Mouse (Mus musculus) heart, postnatal 0 days (tissue): ENCODE measurements around the gene Tmem214. TPM values are rescaled to one million over a fixed set of nuclear protein-coding genes. Genes with fewer than 3 reads are reported as not detected.

ENCODE experiments used
- ATAC-seq: fragments of 200-750 bp; cut with Nextera tagmentation; 2 replicates; pipeline ENCODE4 v1.8.0; 2017; ENCODE audit warnings: low read depth, moderate number of reproducible peaks, moderate library complexity; ENCODE audit not compliant: insufficient read depth
- DNase-seq: peaks from one replicate; pipeline ENCODE4 v3.0.0-alpha.2; 2016; ENCODE audit warnings: low spot score
- H3K27ac ChIP-seq: fragments of 300-500 bp; sonication (generic); 2 replicates; pipeline ENCODE4 v1.5.1; 2014; ENCODE audit warnings: low read depth, mild to moderate bottlenecking
- H3K27me3 ChIP-seq: fragments of 300-500 bp; sonication (generic); 2 replicates; pipeline ENCODE4 v1.6.1; 2014; ENCODE audit warnings: low read length, mixed read lengths; ENCODE audit not compliant: control insufficient read depth, insufficient read depth
- H3K36me3 ChIP-seq: fragments of 300-500 bp; sonication (generic); replicated peaks from 2 replicates; pipeline ENCODE4 v1.6.1; 2014; ENCODE audit warnings: low read length, mixed read lengths; ENCODE audit not compliant: control insufficient read depth, insufficient read depth
- H3K4me1 ChIP-seq: fragments of 300-500 bp; sonication (generic); 2 replicates; pipeline ENCODE4 v1.6.1; 2014; ENCODE audit warnings: antibody characterized with exemption; ENCODE audit not compliant: control insufficient read depth, insufficient read depth
- H3K4me2 ChIP-seq: fragments of 300-500 bp; sonication (generic); 2 replicates; pipeline ENCODE4 v1.6.1; 2014; ENCODE audit warnings: low read depth, mild to moderate bottlenecking, low read length, moderate library complexity
- H3K4me3 ChIP-seq: fragments of 300-500 bp; sonication (generic); 2 replicates; pipeline ENCODE4 v1.5.1; 2014; ENCODE audit warnings: low read depth, low read length
- H3K9ac ChIP-seq: fragments of 300-500 bp; sonication (generic); replicated peaks from 2 replicates; pipeline ENCODE4 v1.6.1; 2014; ENCODE audit warnings: low read depth, low read length, mixed read lengths
- H3K9me3 ChIP-seq: fragments of 300-500 bp; sonication (generic); replicated peaks from 2 replicates; pipeline ENCODE4 v1.6.1; 2016; ENCODE audit warnings: low read length; ENCODE audit not compliant: control insufficient read depth
- CTCF ChIP-seq: IDR thresholded peaks from 2 replicates; pipeline ENCODE4 v1.5.1; 2016; ENCODE audit warnings: antibody characterized with exemption, control low read depth, low read depth
- EP300 ChIP-seq: IDR thresholded peaks from 2 replicates; pipeline ENCODE4 v1.6.1; 2016; ENCODE audit warnings: antibody characterized with exemption, low read depth
- WGBS: fragments of 180-500 bp; shearing (Covaris S2); extraction: QIAGEN DNeasy Blood & Tissue Kit; methylation state at CpG from one replicate; pipeline ENCODE4 v1.1.7; 2014; 5-methylcytosine and 5-hydroxymethylcytosine counted together
- polyA plus RNA-seq: library from polyadenylated mRNA; unstranded; fragments of >200 nt; fragmentation: Nextera tagmentation; extraction: Ambion mirVana; gene quantifications from 2 replicates; pipeline ENCODE4 v1.2.1, GENCODE M21; 2015
- total RNA-seq: library from RNA; depleted of rRNA; stranded (reverse); fragments of >200 nt; gene quantifications from 2 replicates; pipeline ENCODE4 v1.2.3, GENCODE M21; 2014; ENCODE audit warnings: low replicate concordance

Gene Tmem214
- total and polyA plus RNA-seq, 2 experiments from 2014 or later: 49.6 to 58.8 TPM

DNA sequence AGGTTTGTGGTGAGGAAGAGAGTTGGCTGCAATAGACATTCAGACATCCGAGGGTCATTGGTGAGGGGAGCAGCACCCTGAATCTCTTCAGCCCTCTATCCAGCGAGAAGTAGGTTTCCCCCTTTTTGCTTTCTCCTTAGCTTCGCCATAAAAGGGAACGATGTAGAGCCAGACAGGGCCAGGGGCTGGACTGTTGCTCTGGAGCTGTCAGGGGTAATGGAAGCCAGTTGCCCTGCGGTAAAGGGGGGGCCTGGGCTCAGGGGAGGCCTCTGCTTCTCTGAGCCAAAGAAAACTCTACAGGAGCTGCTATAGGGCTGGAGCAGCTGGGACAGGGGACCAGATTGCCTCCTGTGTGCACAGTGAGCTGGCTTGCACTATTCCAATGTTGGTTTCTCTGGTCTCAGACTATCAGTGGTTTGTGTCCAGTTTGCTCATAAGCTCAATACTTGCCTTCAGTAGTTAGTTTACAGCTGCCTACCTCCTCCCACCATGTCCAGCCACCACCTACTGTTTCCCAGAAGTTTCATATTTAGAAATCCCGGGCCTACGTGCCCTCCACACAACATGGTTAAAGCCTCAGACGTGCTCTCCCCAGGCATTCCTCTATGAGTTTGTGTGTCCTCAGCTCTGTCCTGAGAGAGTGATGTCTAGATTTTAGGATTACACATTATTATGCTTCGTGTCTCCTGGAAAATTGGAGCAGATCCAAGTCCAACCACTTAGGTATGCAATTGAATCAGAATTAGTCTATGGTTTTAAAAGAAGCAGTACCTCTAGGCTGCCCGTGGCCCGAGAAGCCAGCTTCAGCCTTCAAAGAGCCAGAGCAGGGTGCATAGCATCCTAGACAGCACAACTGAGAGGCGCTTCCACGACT lies 40.9 kb downstream of the Tmem214 start:
- TF ChIP-seq CTCF (no peak), EP300 (peak; percentile 22; the same call in 1 of the 2 replicates)
- Histone ChIP-seq H3K36me3 (peaks cover 16% of the 10 kb centered on the region), H3K9ac (peak overlapping the region; percentile 76), H3K27me3 (no peaks in the 10 kb centered on the region), H3K4me1 (peaks cover 36% of the 10 kb centered on the region), H3K4me3 (peak overlapping the region; percentile 88), H3K27ac (peak overlapping the region; percentile 92), H3K9me3 (no peaks in the 10 kb centered on the region), H3K4me2 (peak overlapping the region; percentile 95)
- WGBS: 24% methylated on average over 13 of the region's 13 CpGs
- ATAC-seq (peak; percentile 45), DNase-seq (peak; percentile 65)

DNA sequence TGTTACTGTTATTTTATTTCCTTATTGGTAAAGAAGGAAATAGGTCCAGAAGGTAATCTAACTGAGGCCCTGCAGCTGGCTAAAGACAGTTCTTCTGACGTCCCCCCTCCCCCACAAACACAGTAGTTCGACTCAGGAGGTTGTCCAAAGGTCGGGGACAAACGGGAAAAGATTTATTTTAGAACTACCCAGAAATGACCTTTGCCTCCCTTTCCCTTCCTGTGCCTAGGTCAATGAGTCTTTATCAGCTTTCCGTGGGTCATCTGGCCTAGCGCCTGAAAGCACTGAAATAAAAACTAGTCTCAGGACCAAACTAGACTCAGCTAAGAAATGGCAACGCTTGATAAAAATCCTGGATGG lies 41.5 kb downstream of the Tmem214 start:
- H3K4me2 ChIP-seq: no peak overlapping the region
- TF ChIP-seq CTCF (no peak), EP300 (no peak)
- 23% methylated on average over 7 of the region's 7 CpGs for WGBS
- H3K27me3 ChIP-seq: no peaks in the 10 kb centered on the region
- no peak overlapping the region for H3K9ac ChIP-seq
- no peaks in the 10 kb centered on the region for H3K9me3 ChIP-seq
- peaks cover 10% of the 10 kb centered on the region for H3K36me3 ChIP-seq
- peaks cover 36% of the 10 kb centered on the region for H3K4me1 ChIP-seq
- peak overlapping the region; percentile 92 for H3K27ac ChIP-seq
- DNase-seq (no peak), ATAC-seq (no peak)
- H3K4me3 ChIP-seq: no peak overlapping the region

DNA sequence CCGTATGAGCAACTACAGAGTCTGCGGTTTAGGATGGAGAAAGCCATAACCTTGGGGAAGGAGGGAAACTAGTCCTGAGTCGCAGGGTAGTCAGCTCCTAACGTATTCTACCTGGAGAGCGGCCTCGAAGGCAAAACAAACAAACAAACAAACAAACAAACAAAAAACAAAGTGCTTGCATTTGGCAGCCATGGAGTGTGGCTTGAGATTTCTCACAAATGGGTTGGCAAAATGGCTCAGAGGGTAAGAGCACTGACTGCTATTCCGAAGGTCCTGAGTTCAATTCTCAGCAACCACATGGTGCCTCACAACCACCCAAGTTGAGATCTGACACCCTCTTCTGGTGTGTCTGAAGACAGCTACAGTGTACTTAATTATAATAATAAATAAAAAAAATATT lies 42.1 kb downstream of the Tmem214 start:
- Histone ChIP-seq H3K27ac (peak overlapping the region; percentile 92), H3K9ac (no peak overlapping the region), H3K9me3 (no peaks in the 10 kb centered on the region), H3K36me3 (peaks cover 4% of the 10 kb centered on the region; the same call in 1 of the 2 replicates), H3K4me3 (no peak overlapping the region), H3K4me1 (peaks cover 37% of the 10 kb centered on the region), H3K4me2 (no peak overlapping the region), H3K27me3 (no peaks in the 10 kb centered on the region)
- TF ChIP-seq EP300 (no peak), CTCF (no peak)
- WGBS: 85% methylated on average over 7 of the region's 7 CpGs
- no peak for DNase-seq
- ATAC-seq: no peak

DNA sequence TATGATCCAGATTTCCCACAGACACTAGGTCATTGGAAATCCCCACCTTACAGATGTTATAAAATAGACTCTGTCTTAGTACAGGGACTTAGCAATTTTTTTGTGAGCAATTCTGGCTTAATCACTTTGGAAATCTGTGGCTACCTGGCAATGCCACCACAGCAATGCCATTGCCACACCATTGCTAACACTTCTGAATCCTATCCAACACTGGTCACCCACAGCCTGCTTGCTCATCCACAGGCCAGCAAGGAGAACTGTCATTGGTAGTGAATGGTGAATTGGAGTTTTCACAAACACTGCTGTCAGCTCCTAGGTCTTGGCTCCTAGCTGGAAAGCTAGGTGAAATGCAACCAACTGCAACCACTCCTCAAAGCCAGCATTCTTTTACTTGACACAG lies 42.7 kb downstream of the Tmem214 start:
- Histone ChIP-seq H3K27me3 (no peaks in the 10 kb centered on the region), H3K4me3 (no peak overlapping the region), H3K36me3 (no peaks in the 10 kb centered on the region), H3K4me1 (peaks cover 43% of the 10 kb centered on the region), H3K9me3 (no peaks in the 10 kb centered on the region), H3K9ac (no peak overlapping the region), H3K27ac (no peak overlapping the region), H3K4me2 (no peak overlapping the region)
- TF ChIP-seq CTCF: no peak
- no peak for TF ChIP-seq EP300
- DNase-seq (no peak), ATAC-seq (no peak)

DNA sequence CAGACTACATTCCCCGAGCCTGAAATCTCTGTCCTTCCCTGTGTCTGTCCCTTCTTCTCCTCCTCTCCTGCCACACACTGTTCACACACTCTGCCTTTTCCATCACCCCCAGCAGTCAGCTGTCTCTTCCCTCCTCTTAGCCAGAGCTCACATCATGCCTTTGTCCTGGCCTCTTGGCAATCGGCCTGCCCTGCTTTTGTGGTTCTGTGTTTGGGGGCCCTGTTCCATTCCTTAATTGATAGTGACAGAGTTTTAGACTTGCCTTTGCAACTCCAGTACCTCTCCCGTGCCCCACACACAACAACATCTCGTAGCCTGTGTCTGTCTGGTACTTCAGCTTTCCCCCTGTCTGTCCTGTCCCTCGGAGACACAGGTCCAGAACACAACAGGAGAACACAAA lies 44.3 kb downstream of the Tmem214 start:
- no peaks in the 10 kb centered on the region for H3K9me3 ChIP-seq
- WGBS: 33% methylated on average over 5 of the region's 5 CpGs

More for the DNA sequence above, 44.3 kb downstream of the Tmem214 start:
- ATAC-seq: no peak
- Histone ChIP-seq H3K9ac (no peak overlapping the region), H3K36me3 (peaks cover 1% of the 10 kb centered on the region; the same call in 1 of the 2 replicates), H3K4me1 (peaks cover 49% of the 10 kb centered on the region), H3K27ac (peak overlapping the region; percentile 93), H3K4me3 (no peak overlapping the region), H3K27me3 (no peaks in the 10 kb centered on the region), H3K4me2 (no peak overlapping the region)
- no peak for DNase-seq
- TF ChIP-seq EP300 (no peak), CTCF (no peak)
